Mouse (Mus musculus) liver, adult 10 weeks (tissue): ENCODE measurements around the gene Lyg2. TPM values are rescaled to one million over a fixed set of nuclear protein-coding genes. Genes with fewer than 3 reads are reported as not detected.

Source experiments
- polyA plus RNA-seq: library from polyadenylated mRNA; stranded (reverse); fragments of 350-450 nt; fragmentation: Illumina TruSeq; extraction: RNeasy Lipid Tissue Mini Kit (QIAGEN cat#74804); gene quantifications from one replicate; pipeline ENCODE4 v1.2.3, GENCODE M21; 2014; ENCODE audit warnings: low read depth, low replicate concordance

The Lyg2 gene
- polyA plus RNA-seq: not detected

DNA sequence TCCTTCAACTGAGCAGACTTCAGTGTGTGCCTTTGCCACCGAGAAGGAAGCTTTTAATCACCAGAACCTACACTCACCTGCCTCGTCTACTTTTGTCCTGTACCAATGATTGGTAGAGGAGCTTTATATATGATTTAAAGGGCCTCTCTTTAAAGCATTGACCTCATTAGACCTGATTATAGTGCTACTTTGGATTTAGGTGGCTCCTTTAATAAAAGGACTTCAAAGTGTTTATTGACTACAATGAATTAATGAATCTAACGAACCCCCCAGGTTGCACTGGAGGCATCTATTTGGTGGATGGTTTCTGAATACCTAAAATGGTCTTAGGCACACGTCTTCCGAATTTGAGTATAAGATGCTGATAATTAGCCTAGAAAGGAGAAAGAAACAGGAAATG is at the start of gene Lyg2:
Gene Lyg2, minus strand, starts transcription at position 101 of the 400 bp plus-strand sequence.

DNA sequence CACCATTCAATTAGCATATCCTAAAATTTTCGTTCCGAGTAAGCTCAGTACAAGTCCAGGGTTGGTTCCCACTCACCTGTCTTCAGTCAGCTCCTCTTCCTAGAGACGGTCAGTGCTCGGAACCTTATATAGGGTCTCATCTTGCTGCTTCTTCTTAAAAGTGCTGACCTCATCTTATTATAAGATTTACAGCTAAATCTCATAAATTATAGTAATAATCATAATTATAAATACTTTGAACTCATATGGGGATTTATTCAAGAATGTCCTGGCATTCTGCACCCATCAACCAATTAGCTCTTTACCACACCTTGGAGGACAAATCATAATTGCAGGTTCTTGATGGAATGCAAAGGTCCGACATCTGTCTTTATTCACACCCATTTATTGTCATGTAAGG is 41.4 kb upstream of the Lyg2 start, which contains the start of gene Lyg1:
Gene Lyg1, minus strand, starts transcription at position 101 of the 400 bp plus-strand sequence.

DNA sequence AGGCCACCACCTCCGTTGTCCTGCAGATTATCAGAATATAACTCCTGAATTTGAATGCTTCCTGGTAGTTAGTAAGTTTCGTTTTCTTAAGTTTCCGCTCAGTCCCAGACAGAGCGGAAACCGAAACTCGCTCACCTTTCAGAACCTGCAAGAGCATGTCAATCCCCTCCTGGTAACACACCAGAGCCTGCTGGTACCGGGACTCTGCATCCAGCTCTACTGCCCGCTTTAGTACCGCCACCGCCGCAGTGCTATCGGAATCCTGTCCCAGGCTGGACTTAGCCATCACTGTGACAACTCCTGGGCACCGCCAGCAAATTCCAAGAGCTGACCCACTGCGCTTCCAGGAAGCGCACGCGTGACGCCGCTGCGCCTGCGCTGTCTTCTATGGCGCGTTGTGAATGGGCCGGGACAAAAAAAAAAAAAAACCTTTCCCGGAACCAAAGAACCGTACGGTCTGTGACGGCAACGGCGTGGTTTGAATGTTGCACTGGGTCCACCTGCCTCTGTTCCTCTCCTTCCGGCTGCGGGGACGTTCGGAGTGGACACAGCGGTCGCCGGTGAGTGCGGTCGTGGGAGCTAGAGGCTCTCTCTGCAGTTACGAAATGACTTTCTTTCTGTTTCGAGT is 26.2 kb downstream of the Lyg2 start, which contains the start of the genes Mitd1 and Mrpl30:
Gene Mitd1, minus strand, starts transcription at position 387 of the 628 bp plus-strand sequence.
Gene Mrpl30, plus strand, starts transcription at position 453 of the 628 bp plus-strand sequence.

DNA sequence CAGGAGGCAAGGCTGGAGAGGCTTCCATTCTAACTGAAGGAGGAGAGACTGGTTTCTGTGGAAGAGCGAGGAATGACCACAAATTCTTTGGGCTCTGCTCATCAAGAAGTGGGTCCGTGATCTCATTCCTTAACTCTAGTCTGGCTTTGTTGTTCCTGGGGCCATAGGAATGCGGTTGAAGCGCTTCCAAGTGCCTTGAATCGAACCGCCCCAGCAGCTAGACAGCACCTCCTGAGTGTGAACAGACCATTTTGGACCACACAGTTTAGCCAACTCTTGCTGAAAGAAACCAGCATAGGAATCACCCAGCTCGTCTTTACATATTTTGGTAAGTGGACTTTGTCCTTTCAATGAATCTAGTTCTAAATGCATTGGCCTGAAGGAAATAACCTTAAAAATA is 44.6 kb downstream of the Lyg2 start, which contains the start of gene Lipt1:
Gene Lipt1, plus strand, starts transcription at position 35 of the 400 bp plus-strand sequence.

DNA sequence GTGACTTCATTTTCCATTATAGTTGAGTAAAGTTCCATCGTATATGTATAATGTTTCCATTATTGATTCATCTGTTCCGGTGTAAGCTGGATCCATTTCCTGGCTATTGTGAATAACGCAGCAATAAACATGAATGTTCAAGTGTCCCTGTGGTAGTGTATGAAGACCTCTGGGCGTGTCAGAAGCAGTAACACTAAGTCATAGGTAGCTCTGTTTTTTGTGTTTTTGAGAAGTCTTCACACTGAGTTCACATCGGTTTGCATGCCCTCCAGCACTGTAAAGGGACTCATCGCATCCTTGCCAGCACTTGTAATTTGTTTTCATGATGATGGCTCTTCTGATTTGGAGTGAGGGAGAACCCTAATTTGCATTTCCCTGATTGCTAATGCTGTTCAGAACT is 50.0 kb downstream of the Lyg2 start, which contains the start of gene Tsga10:
Gene Tsga10, minus strand, starts transcription at position 144 of the 400 bp plus-strand sequence.

Other genes with a start within 250 kb of the Lyg2 start
- gene 2010300C02Rik, start 196.4 kb downstream of the Lyg2 start, polyA plus RNA-seq: not detected
- 3.6 TPM for gene Tsga10, start 50.1 kb downstream of the Lyg2 start, polyA plus RNA-seq
- 11.0 TPM for gene Lipt1, start 44.8 kb downstream of the Lyg2 start, polyA plus RNA-seq
- gene Mitd1, start 26.1 kb downstream of the Lyg2 start, polyA plus RNA-seq: 32.9 TPM
- gene Mrpl30, start 26.0 kb downstream of the Lyg2 start, polyA plus RNA-seq: 203 TPM
- not detected for gene Lyg1, start 41.3 kb upstream of the Lyg2 start, polyA plus RNA-seq
- gene Txndc9, start 81.4 kb upstream of the Lyg2 start, polyA plus RNA-seq: 84.7 TPM
- gene Eif5b, start 81.5 kb upstream of the Lyg2 start, polyA plus RNA-seq: 41.5 TPM
- gene Rev1, start 213.3 kb upstream of the Lyg2 start, polyA plus RNA-seq: 10.9 TPM